Mouse (Mus musculus): Measurements from ENCODE around the gene Prlr.

Prlr gene

GRCm38 (mm10) chr15:10235977-10236376, 58.9 kb downstream of the Prlr start:
- DNase-seq (ENCODE audit: low read depth): no peak

- DNase-seq (ENCODE audit: low read depth): no peak
Measured at GRCm38 (mm10) chr15:10236812-10237211, 59.8 kb downstream of the Prlr start.

GRCm38 (mm10) chr15:10238454-10238853, 61.4 kb downstream of the Prlr start:
- no peak for DNase-seq (ENCODE audit: low read depth)

GRCm38 (mm10) chr15:10240228-10240795, 63.3 kb downstream of the Prlr start:
- DNase-seq (ENCODE audit: low read depth): no peak

GRCm38 (mm10) chr15:10242250-10242649, 65.2 kb downstream of the Prlr start:
- no peak for DNase-seq (ENCODE audit: low read depth)

GRCm38 (mm10) chr15:10249285-10249684, 72.2 kb downstream of the Prlr start:
- DNase-seq (ENCODE audit: low read depth): no peak

GRCm38 (mm10) chr15:10250784-10251183, 73.7 kb downstream of the Prlr start:
- no peak for DNase-seq (ENCODE audit: low read depth)

- DNase-seq (ENCODE audit: low read depth): no peak
Measured at GRCm38 (mm10) chr15:10252526-10252925, 75.5 kb downstream of the Prlr start.

GRCm38 (mm10) chr15:10262219-10262618, 85.2 kb downstream of the Prlr start:
- no peak for DNase-seq (ENCODE audit: low read depth)

- DNase-seq (ENCODE audit: low read depth): no peak
Measured at GRCm38 (mm10) chr15:10262641-10263040, 85.6 kb downstream of the Prlr start.

GRCm38 (mm10) chr15:10263420-10263819, 86.4 kb downstream of the Prlr start:
- no peak for DNase-seq (ENCODE audit: low read depth)

- DNase-seq (ENCODE audit: low read depth): no peak
Measured at GRCm38 (mm10) chr15:10264885-10265284, 87.8 kb downstream of the Prlr start.

- DNase-seq (ENCODE audit: low read depth): no peak
Measured at GRCm38 (mm10) chr15:10267251-10267650, 90.2 kb downstream of the Prlr start.

- no peak for DNase-seq (ENCODE audit: low read depth)
Measured at GRCm38 (mm10) chr15:10276386-10276785, 99.3 kb downstream of the Prlr start.

GRCm38 (mm10) chr15:10277461-10277860, 100.4 kb downstream of the Prlr start:
- no peak for DNase-seq (ENCODE audit: low read depth)

- no peak for DNase-seq (ENCODE audit: low read depth)
Measured at GRCm38 (mm10) chr15:10281546-10281945, 104.5 kb downstream of the Prlr start.

- DNase-seq (ENCODE audit: low read depth): no peak
Measured at GRCm38 (mm10) chr15:10283661-10284060, 106.6 kb downstream of the Prlr start.

- DNase-seq (ENCODE audit: low read depth): no peak
Measured at GRCm38 (mm10) chr15:10296570-10296969, 119.5 kb downstream of the Prlr start.

- no peak for DNase-seq (ENCODE audit: low read depth)
Measured at GRCm38 (mm10) chr15:10298058-10298457, 121.0 kb downstream of the Prlr start.

GRCm38 (mm10) chr15:10299467-10299866, 122.4 kb downstream of the Prlr start:
- no peak for DNase-seq (ENCODE audit: low read depth)

GRCm38 (mm10) chr15:10306461-10306860, 129.4 kb downstream of the Prlr start:
- no peak for DNase-seq (ENCODE audit: low read depth)

GRCm38 (mm10) chr15:10311826-10312225, 134.8 kb downstream of the Prlr start:
- no peak for DNase-seq (ENCODE audit: low read depth)

GRCm38 (mm10) chr15:10313522-10314455, 136.8 kb downstream of the Prlr start:
- DNase-seq (ENCODE audit: low read depth): peak; percentile 1
